Mouse (Mus musculus) midbrain, embryonic 11.5 days (tissue): Measurements from ENCODE around the gene Adam15. TPM values are rescaled to one million over a fixed set of nuclear protein-coding genes. Genes with fewer than 3 reads are reported as not detected.

ENCODE experiments used
- ATAC-seq: fragments of 200-750 bp; cut with Nextera tagmentation; 2 replicates; pipeline ENCODE4 v1.8.0; 2017; ENCODE audit warnings: moderate TSS enrichment, moderate library complexity; ENCODE audit not compliant: low FRiP score
- DNase-seq: peaks from one replicate; pipeline ENCODE4 v3.0.0; 2015; ENCODE audit warnings: low spot score; ENCODE audit errors: missing footprints
- H3K27ac ChIP-seq: fragments of 300-500 bp; sonication (generic); 2 replicates; pipeline ENCODE4 v1.5.1; 2014; ENCODE audit warnings: low read depth, low read length
- H3K27me3 ChIP-seq: fragments of 300-500 bp; sonication (generic); 2 replicates; pipeline ENCODE4 v1.6.1; 2014; ENCODE audit warnings: mild to moderate bottlenecking, low read length, moderate library complexity, mixed read lengths; ENCODE audit not compliant: control insufficient read depth, insufficient read depth
- H3K36me3 ChIP-seq: fragments of 300-500 bp; sonication (generic); 2 replicates; pipeline ENCODE4 v1.6.1; 2014; ENCODE audit warnings: mild to moderate bottlenecking, low read length, moderate library complexity, mixed read lengths; ENCODE audit not compliant: control insufficient read depth, insufficient read depth
- H3K4me1 ChIP-seq: fragments of 300-500 bp; sonication (generic); 2 replicates; pipeline ENCODE4 v1.6.1; 2014; ENCODE audit warnings: low read length; ENCODE audit not compliant: control insufficient read depth, insufficient read depth
- H3K4me2 ChIP-seq: fragments of 300-500 bp; sonication (generic); 2 replicates; pipeline ENCODE4 v1.6.1; 2014; ENCODE audit warnings: mild to moderate bottlenecking, moderate library complexity
- H3K4me3 ChIP-seq: fragments of 300-500 bp; sonication (generic); 2 replicates; pipeline ENCODE4 v1.5.1; 2014; ENCODE audit warnings: low read depth, low read length
- H3K9ac ChIP-seq: fragments of 300-500 bp; sonication (generic); 2 replicates; pipeline ENCODE4 v1.6.1; 2014; ENCODE audit warnings: low read length
- H3K9me3 ChIP-seq: fragments of 300-500 bp; sonication (generic); 2 replicates; pipeline ENCODE4 v1.6.1; 2016; ENCODE audit warnings: low read length; ENCODE audit not compliant: control insufficient read depth
- WGBS: fragments of 180-500 bp; shearing (Covaris S2); extraction: QIAGEN DNeasy Blood & Tissue Kit; methylation state at CpG from one replicate; pipeline ENCODE4 v1.1.7; 2014; 5-methylcytosine and 5-hydroxymethylcytosine counted together
- polyA plus RNA-seq: library from polyadenylated mRNA; unstranded; fragments of >200 nt; fragmentation: Nextera tagmentation; extraction: Ambion mirVana; gene quantifications from 2 replicates; pipeline ENCODE4 v1.2.1, GENCODE M21; 2014

Adam15 gene
- polyA plus RNA-seq, 1 experiment from 2014 or later: 18.7 TPM

DNA sequence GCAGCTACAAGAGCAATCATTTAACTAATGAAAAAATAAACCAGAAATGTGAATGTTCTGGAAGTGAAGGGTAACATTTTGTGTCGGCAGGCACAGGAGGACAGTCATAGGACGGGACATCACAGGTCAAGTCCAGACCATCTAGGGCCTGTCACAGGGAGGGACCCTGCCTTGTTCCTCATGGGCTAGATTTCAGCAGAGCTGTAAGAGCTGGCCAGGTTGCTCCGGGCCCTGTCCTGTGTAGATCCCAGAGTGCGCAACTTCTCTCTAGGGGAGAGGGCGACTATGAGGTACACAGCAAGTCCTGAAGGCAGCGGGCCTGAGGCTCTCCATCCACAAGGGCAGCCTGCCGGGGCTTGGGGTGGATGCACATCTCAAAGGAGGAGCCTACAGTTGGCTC lies 11.9 kb upstream of the Adam15 start, which contains the start of gene Dcst2:
TSS of gene Dcst2 (plus strand) at position 301 of the 400 bp plus-strand sequence.
- Histone ChIP-seq H3K27me3 (no peaks in the 10 kb centered on the region), H3K27ac (no peak within 1 kb of the TSS), H3K4me1 (no peaks in the 10 kb centered on the region), H3K9me3 (no peaks in the 10 kb centered on the region), H3K36me3 (no peaks in the 10 kb centered on the region), H3K9ac (no peak within 1 kb of the TSS), H3K4me2 (no peak within 1 kb of the TSS), H3K4me3 (no peak within 1 kb of the TSS)
- 84% methylated on average over 7 of the region's 7 CpGs for WGBS
- ATAC-seq (no peak), DNase-seq (no peak)

DNA sequence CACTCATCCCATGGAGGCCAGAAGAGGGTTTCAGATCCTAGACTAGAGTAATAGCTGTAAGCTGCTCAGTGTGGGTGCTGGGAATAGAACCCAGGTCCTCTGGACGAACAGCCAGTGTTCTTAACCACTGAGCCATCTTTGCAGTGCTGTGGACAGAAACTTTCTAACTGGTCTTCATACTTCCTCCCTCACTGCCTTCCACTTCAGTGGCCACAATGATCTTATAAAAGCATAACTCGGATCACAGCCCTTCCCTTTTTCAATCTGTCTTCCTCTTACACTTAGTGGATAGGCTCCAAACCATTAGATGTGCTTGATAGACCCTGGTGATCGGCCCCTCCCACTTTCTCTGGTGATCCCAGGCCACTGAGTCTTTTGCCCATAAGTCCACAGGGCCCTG lies 10.4 kb upstream of the Adam15 start:
- WGBS: 83% methylated on average over 3 of the region's 3 CpGs
- no peak overlapping the region for H3K4me2 ChIP-seq
- no peak for ATAC-seq
- H3K27ac ChIP-seq: no peak overlapping the region
- no peaks in the 10 kb centered on the region for H3K36me3 ChIP-seq
- H3K9ac ChIP-seq: no peak overlapping the region
- H3K27me3 ChIP-seq: no peaks in the 10 kb centered on the region
- H3K4me1 ChIP-seq: no peaks in the 10 kb centered on the region
- no peak overlapping the region for H3K4me3 ChIP-seq
- no peak for DNase-seq
- H3K9me3 ChIP-seq: no peaks in the 10 kb centered on the region

DNA sequence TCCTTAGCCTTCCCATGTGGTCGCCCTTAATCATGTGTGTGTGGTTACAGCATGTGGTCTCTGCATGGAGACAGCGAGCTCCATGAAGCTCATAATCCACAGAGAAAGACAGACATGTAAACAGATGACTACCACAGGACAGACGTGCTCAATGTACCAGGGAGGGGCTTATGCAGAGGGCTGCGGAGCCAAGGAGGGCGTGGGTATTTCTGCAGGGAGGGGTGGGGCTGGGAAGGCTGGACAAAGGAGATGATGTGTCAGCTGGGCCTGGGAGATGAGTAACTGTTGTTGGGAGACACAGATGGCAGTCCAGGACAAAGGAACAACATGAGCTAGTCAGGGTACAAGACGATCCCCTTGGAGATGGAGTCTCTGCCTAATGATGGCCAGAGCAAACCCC lies 9.8 kb upstream of the Adam15 start:
- Histone ChIP-seq H3K4me2 (no peak overlapping the region), H3K9me3 (no peaks in the 10 kb centered on the region), H3K27me3 (no peaks in the 10 kb centered on the region), H3K27ac (no peak overlapping the region), H3K36me3 (no peaks in the 10 kb centered on the region), H3K4me3 (no peak overlapping the region), H3K9ac (no peak overlapping the region), H3K4me1 (no peaks in the 10 kb centered on the region)
- WGBS: 73% methylated on average over 6 of the region's 6 CpGs
- DNase-seq (no peak), ATAC-seq (no peak)

DNA sequence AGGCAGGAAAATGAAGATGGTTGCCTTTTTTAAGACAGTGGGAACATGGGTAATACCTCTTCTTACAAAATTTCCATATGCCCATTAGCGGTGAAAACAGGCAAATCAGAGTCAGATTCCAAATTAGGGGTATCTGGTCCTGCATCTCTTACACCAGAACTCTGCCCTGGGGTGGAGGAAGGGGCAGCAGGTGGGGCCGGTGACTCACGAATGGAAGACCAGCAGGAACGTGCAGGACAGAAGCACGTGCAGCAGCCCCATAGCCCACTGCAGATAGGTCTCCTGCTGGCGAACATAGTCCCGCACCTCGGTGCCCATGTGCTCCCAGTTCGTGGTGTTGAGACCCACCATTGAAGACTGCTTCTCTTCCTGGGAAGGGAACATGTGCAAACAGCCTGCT lies 6.2 kb upstream of the Adam15 start:
- 75% methylated on average over 9 of the region's 9 CpGs for WGBS
- ATAC-seq (no peak), DNase-seq (no peak)
- Histone ChIP-seq H3K36me3 (no peaks in the 10 kb centered on the region), H3K4me3 (no peak overlapping the region), H3K4me2 (no peak overlapping the region), H3K4me1 (no peaks in the 10 kb centered on the region), H3K27me3 (no peaks in the 10 kb centered on the region), H3K9me3 (no peaks in the 10 kb centered on the region), H3K9ac (no peak overlapping the region), H3K27ac (no peak overlapping the region)

DNA sequence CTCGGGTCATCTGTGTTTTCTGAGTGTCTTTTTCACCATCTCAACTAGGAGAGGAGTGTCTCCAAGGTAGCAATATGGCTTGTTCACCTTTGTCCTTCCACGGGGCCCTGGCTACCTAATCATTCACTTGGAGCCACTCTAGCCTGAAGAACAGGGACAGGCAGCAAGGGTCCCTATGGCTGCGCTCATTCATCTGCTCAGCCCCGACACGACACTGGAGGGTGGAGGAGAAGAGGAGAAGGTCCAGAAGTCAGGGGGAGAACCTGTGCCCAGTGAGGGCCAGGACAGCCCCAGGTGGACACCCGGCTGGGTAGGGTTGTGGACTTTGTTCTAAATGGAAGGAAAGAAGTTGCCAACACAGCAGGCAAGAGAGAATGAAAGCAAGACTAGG lies 5.7 kb upstream of the Adam15 start:
- H3K36me3 ChIP-seq: no peaks in the 10 kb centered on the region
- no peaks in the 10 kb centered on the region for H3K4me1 ChIP-seq
- H3K9ac ChIP-seq: no peak overlapping the region
- H3K4me3 ChIP-seq: no peak overlapping the region
- no peak overlapping the region for H3K27ac ChIP-seq
- no peak overlapping the region for H3K4me2 ChIP-seq
- ATAC-seq (no peak), DNase-seq (no peak)
- H3K27me3 ChIP-seq: no peaks in the 10 kb centered on the region; the same call in 1 of the 2 replicates
- H3K9me3 ChIP-seq: no peaks in the 10 kb centered on the region
- 79% methylated on average over 6 of the region's 6 CpGs for WGBS

DNA sequence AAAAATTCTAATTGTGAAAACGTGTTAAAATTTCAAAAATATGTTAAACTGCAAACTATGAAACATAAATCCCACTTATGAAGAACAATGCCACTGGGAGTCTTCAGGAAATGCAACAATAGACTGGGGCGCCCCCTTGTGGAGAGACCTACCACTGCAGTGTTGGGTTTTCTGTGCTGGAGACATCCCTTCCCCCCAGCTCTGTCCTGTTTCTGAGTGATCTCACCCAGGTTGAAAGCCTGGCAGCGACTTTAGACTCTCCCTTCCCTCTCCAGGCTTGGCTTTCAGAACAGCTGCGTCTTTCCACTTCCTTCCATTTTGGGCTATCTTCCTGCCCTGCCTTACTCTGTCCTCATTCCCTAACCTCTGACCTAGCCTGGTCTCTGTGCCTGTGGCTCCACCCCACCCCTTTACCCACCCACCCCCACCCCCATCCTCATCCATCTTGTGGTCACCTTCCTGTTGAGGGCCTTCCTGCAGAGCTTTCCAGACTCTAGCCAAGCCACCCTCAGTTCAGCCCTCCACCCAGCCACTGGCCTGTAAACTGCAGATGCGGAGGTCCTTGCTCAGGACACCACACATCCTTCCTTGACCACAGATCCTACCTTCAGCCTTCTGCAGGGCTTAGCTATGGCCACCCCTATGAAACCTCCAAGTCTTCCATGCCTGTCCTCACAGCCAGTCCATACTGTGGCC lies 5.2 kb upstream of the Adam15 start:
- H3K4me2 ChIP-seq: no peak overlapping the region
- peak; percentile 98 for DNase-seq
- no peak overlapping the region for H3K4me3 ChIP-seq
- H3K36me3 ChIP-seq: no peaks in the 10 kb centered on the region
- peaks cover 4% of the 10 kb centered on the region for H3K4me1 ChIP-seq
- peak; percentile 28; the same call in 1 of the 2 replicates for ATAC-seq
- no peaks in the 10 kb centered on the region for H3K9me3 ChIP-seq
- WGBS: 19% methylated on average over 5 of the region's 5 CpGs
- no peak overlapping the region for H3K27ac ChIP-seq
- peaks cover 2% of the 10 kb centered on the region for H3K27me3 ChIP-seq
- no peak overlapping the region for H3K9ac ChIP-seq

DNA sequence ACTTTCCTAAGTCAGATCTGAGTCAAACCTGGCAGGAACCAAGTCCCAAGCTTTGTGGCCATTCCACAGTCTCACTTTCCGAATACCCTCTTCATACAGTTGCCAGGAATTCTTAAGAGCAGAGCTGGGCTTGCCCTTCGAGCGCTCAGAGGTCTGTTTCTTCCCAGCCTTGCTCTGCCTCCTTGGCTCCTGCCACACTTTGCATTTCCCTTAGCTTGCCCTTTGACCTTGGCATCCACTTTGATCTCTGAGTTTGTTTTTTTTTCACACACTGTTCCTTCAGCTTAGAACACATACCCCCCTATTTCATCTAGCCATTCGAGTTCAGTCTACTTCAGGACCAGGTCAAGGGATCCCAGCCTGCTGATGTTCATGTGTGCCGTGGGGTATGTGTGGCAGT lies 1.5 kb upstream of the Adam15 start:
- H3K27ac ChIP-seq: no peak overlapping the region
- DNase-seq (no peak), ATAC-seq (no peak)
- H3K36me3 ChIP-seq: no peaks in the 10 kb centered on the region
- H3K4me3 ChIP-seq: no peak overlapping the region
- no peak overlapping the region for H3K9ac ChIP-seq
- peaks cover 10% of the 10 kb centered on the region for H3K27me3 ChIP-seq
- 66% methylated on average over 5 of the region's 5 CpGs for WGBS
- H3K4me2 ChIP-seq: no peak overlapping the region
- no peaks in the 10 kb centered on the region for H3K9me3 ChIP-seq
- H3K4me1 ChIP-seq: peaks cover 13% of the 10 kb centered on the region

DNA sequence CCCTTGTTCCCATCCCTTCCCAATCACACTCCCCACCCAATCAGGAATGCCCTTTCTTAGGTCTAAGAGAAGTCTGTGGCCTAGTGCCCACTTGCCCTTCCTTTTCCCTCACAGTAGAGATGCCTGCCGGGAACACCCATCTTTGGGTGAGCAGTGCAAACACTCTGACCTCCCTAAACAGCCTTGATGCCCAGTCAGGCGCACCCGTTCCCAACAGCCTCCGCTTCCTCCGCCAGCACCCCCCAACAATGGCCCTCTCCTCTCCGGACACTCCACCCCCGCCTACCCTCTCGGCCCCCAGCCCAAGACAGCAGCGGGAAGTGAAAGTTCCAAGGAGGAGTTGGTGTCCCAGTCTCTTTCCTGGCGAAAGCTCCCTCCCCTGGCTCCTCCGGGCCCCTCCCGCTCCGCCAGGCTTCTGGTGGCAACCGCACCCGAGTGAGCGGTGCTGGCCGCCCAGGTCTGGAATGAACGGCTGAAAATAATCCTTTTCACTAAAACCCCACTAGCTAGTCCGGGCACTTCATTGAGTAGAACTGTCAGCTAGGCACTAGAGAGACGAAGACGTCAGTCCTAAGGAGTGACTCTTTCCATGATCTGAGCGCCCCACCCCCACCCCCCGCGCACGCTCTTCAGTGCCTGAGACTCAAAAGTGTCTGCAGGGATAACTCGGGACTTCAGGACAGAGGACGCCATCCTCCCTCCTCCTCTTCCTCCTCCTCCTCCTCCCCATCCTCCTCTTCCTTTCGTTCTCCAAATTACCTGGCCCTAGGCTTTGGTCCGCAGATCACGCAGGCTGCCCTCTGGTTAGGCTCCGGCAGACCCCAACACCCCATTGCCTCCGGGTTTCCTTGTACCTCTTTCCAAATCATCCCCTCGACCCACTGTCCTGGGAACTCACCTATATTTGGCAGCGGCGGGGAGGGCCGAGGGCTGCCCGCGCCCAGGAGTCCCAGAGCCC lies 606 bp downstream of the Adam15 start:
- peaks cover 10% of the 10 kb centered on the region for H3K27me3 ChIP-seq

DNA sequence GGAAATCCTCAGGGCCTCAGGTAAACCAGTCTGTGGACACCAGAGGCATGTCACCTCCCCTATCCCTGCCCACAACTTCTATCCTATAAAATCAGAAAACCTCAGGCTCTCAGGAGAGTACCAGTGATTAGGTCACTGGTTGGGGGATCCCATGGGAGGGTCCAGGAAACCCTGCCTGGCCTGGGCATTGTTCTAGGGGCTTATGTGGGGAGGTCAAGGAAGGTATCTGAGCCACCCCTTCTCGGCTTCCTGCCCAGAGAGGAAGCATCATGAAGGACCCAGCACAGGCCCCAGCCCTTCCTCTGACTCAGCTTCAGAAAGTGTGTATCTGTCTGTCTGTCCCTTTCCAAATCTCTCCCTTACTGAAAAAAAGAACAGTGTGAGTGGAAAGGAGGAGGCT lies 1.9 kb downstream of the Adam15 start:
- DNase-seq (no peak), ATAC-seq (no peak)
- WGBS: 55% methylated on average over 1 of the region's 1 CpGs
- Histone ChIP-seq H3K4me2 (no peak overlapping the region), H3K9me3 (no peaks in the 10 kb centered on the region), H3K4me1 (peaks cover 13% of the 10 kb centered on the region), H3K36me3 (no peaks in the 10 kb centered on the region), H3K9ac (no peak overlapping the region), H3K27ac (no peak overlapping the region), H3K27me3 (peaks cover 10% of the 10 kb centered on the region), H3K4me3 (no peak overlapping the region)

More for the DNA sequence above, 606 bp downstream of the Adam15 start:
- WGBS: 1% methylated on average over 38 of the region's 38 CpGs
- no peak overlapping the region; the same call in 1 of the 2 replicates for H3K27ac ChIP-seq
- no peaks in the 10 kb centered on the region for H3K9me3 ChIP-seq
- H3K4me2 ChIP-seq: peak overlapping the region; percentile 95
- H3K9ac ChIP-seq: peak overlapping the region; percentile 56
- peak; percentile 51 for ATAC-seq
- H3K4me3 ChIP-seq: peak overlapping the region; percentile 57
- DNase-seq: peak; percentile 93
- H3K4me1 ChIP-seq: peaks cover 13% of the 10 kb centered on the region
- H3K36me3 ChIP-seq: no peaks in the 10 kb centered on the region
